Mouse (Mus musculus): ENCODE measurements around the gene Hivep2.
A peak's percentile ranks its signal among the peaks of the same experiment; 100 is the strongest.

Gene Hivep2

DNA sequence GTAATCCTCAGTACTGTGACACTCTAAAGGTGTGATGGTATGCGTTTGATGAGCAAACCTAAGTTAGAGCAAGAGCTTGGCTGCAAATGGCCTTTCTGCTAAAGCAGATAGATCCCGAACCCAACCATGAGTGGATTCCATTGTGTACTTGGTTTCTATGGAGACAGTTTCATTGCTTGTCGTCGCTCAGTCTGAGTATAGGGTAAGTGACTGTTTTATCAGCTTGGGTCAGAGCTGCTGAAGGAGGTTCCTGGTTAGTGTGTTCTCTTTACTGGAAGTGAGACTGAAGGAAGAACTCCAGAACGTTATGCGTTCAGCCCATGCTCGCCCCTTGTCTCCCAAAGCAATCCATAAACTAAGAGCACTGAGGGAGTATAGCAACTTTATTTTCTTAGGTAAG is 54.4 kb downstream of the Hivep2 start:
- DNase-seq (ENCODE audit: low read depth, low spot score) = no peak

GRCm38 (mm10) chr10:14024971-14025370 is 59.1 kb downstream of the Hivep2 start:
- DNase-seq (ENCODE audit: low read depth, low spot score) = no peak

GRCm38 (mm10) chr10:14027751-14028150 is 61.9 kb downstream of the Hivep2 start:
- no peak for DNase-seq (ENCODE audit: low read depth, low spot score)

DNA sequence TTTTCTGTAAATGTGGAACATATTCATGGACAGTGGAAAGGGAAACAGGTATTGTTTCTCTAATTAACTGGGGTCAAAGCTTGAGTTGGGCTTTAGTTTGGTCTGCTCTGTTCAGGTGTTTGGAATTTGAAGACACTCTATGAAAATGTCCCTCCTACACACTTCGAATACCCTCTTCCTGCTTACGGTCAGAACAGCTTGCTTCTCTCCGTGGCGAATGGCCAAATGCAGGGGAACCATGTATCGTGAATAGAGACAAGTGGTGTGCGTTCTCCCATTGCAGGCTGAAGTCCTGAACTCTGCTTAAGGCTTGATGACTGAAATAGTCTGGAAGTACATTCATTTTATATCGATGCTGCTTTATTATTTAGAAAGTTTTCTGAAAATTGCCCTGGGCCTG is 63.1 kb downstream of the Hivep2 start:
- no peak for DNase-seq (ENCODE audit: low read depth, low spot score)

DNA sequence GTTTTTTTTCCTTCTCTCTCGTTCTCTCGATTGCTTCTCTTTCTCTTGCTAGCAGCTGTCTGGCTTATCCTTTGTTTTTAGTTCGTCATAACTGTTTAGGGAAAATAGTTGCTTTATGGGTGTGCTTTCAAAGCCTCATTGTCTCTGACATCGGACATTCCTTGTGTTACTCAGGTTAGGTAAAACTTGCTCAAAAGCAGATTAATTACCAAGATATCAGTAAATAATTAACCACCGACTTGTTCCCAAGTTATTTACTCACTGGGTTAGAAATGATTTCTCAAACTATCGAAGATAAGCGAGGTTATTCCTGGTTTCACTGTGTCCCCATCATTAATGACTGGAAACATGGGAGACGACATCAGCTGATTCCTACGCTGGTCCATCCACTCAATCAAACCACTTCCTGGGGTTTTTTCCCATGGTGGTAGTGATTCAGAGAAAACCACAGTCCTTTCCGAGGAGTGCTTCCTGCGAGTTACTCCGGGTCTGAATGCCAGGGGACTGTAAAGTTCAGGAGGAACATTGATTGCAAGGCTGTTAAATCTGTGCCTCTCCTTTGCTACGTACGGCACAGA is 64.7 kb downstream of the Hivep2 start:
- no peak for DNase-seq (ENCODE audit: low read depth, low spot score)

DNA sequence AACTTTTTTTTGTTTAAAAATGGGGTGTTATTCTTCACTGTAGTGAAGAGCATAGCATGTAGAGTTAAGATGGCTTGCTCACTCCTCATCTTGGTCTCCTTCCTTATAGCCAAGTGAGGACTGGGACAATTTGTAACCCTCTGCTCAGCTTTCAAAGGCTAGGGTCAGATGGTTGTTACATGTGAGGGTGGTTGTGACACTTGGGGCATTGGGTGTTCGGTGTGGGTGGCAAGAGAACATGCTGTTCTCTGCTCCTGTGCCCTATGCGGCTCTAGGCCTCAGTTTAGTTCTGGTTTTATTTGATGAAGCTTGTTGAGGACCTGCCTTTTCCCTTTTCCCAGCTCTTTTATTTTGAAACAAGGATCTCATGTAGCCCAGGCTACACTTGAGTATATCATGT is 66.7 kb downstream of the Hivep2 start:
- DNase-seq (ENCODE audit: low read depth, low spot score) = no peak

DNA sequence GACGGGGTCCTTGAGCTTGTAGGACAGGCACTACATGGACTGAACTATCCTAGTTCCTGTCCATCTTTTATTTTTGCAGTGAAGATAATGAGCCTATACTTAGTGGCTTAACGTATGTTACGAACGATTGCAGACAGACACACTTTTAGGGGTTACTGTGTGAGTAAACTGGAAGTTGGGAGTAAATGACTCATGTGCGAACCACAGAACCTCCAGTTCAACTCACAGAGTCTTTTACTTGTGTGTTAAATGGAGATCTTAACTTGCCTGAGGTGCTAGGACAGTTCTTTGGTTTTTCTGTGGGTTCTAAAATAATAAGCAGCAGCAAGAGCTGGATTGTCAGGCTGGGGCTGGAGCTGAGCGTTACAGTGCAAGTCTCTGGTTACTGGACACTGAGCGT is 68.2 kb downstream of the Hivep2 start:
- no peak for DNase-seq (ENCODE audit: low read depth, low spot score)

- no peak for DNase-seq (ENCODE audit: low read depth, low spot score)
Observed at GRCm38 (mm10) chr10:14034790-14035189, 68.9 kb downstream of the Hivep2 start.

- no peak for DNase-seq (ENCODE audit: low read depth, low spot score)
Observed at GRCm38 (mm10) chr10:14035607-14036006, 69.7 kb downstream of the Hivep2 start.

DNA sequence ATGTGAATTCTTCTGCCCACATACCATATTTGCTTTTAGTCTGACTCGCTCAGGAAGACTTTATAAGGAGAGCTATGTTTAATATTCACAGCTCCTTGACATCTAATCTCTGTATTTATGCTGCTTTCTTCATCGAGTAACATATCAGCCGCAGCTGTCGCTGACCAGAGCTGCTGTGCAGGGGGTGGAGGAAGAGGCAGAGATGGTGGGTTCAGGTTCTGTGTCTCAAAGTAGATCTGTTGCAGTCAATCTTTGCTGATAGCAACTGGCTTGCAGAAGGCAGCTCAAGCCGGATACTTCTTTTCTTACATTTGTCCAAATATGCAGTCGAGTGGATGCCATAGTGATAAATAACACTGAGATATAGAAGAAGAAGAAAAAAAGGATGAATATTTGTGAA is 70.6 kb downstream of the Hivep2 start:
- DNase-seq (ENCODE audit: low read depth, low spot score) = no peak

- DNase-seq (ENCODE audit: low read depth, low spot score) = no peak
Observed at GRCm38 (mm10) chr10:14037977-14038489, 72.2 kb downstream of the Hivep2 start.

DNA sequence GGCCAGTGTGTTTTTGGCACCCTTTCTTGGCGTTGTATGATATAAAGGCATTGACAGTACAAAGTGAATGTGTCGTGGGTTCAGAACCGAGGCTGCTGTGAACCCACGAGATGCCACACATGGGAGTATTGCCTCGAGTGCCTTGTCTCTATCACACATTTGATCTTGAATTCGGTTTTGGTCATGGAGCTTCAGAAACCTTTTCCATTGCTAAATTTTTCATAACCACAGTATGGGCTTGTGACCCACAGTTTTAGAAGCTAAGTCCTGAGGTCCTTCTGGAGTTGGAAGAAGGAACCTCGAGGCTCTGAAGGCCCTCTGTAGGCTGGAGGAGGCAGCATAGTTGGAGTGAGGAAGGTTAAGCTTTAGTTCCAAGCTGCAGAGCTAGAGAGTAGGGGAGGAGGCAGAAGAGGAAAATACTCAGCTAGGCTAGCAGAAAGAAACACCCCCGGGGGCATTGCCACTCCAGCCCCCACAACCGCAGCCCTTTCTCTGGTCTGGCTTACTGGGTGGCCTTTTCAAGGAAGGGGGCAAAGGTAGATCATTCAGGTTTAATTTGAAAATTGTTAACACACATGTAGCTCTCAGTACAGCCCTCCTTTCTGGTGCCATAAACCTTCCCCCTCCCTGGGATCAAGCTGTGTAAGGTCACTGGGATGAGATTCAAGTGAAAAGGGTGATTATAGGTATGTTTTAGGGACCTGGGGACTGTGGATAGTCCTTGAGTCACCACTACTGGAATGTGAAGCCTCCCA is 75.0 kb downstream of the Hivep2 start:
- DNase-seq (ENCODE audit: low read depth, low spot score) = peak; percentile 40

GRCm38 (mm10) chr10:14041606-14042005 is 75.7 kb downstream of the Hivep2 start:
- no peak for DNase-seq (ENCODE audit: low read depth, low spot score)

DNA sequence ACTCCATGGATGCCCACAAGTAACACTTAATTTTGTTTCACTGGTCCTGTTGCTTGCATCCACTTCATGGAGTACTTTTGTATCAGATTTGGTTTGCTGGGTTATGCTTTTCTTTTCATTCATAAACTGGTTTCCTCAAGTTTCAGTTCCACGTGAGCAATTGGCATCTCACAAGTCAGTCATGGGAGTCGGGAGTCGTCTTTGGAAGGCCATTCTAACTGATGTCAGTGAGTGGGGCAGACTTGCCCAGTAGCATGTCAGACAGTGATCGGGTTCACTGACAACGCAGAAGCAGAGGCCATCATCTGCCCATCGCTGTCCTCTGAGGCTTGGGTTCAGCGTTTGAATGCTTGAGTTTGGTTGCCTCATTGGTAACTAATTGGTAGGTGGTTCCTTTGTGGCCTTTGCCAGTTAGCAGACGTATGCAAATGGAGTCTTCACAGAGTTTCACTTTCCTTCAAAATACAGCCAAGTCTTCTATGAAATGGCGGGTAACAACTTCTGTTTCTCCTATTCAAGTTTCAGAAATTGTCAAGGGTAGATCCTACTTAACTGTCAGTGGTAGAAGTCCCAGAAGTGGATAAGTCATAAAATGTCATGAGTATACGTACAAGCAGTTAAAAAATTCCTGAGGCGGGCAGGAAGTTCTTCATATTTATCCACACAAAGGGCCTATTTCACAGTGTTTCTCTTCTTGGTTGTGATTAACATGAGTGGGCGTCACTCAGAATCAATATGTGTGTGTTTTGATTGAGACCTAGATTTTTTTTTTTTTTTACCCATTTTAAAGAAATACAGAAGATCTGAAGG is 76.9 kb downstream of the Hivep2 start:
- peak; percentile 73 for DNase-seq (ENCODE audit: low read depth, low spot score)

GRCm38 (mm10) chr10:14043349-14043710 is 77.5 kb downstream of the Hivep2 start:
- DNase-seq (ENCODE audit: low read depth, low spot score) = peak; percentile 61

DNA sequence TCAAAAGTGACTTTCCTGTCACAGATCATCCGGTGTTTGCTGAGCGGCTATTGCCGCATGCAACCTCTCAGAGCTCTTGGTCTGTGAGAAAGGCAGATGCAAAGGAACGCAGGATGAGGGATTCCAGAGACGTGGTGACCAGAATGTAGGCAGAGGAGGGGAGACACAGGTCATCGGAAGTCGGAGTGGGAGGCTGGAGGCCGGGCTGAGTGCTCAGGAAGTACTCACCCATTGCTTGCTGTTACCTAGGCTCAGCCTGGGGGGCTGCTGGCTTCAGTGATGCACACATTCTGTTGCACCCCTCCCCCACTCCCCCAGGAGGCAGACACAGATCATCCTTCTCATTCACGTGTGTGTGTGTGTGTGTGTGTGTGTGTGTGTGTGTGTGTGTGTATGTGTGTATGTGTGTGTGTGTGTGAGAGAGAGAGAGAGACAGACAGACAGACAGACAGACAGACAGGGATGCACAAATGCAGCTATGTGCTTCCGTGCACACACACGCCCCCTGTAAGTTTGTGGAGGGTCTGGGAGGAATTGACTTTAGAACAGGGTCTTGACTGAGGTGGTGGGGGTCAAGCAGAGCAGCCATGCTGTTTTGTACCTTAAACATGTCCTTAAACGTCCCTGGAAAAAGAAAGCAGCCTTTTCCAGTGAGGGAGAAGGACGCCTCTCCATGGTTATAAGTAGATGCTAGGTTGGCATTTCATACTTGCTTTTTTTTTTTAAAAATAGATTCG is 78.3 kb downstream of the Hivep2 start:
- DNase-seq (ENCODE audit: low read depth, low spot score) = peak; percentile 71

GRCm38 (mm10) chr10:14044783-14045392 is 79.0 kb downstream of the Hivep2 start:
- DNase-seq (ENCODE audit: low read depth, low spot score) = peak; percentile 68

GRCm38 (mm10) chr10:14045745-14046144 is 79.9 kb downstream of the Hivep2 start:
- DNase-seq (ENCODE audit: low read depth, low spot score) = peak; percentile 84

GRCm38 (mm10) chr10:14046171-14046651 is 80.3 kb downstream of the Hivep2 start:
- peak; percentile 71 for DNase-seq (ENCODE audit: low read depth, low spot score)

GRCm38 (mm10) chr10:14046935-14047334 is 81.1 kb downstream of the Hivep2 start:
- DNase-seq (ENCODE audit: low read depth, low spot score) = peak; percentile 79

DNA sequence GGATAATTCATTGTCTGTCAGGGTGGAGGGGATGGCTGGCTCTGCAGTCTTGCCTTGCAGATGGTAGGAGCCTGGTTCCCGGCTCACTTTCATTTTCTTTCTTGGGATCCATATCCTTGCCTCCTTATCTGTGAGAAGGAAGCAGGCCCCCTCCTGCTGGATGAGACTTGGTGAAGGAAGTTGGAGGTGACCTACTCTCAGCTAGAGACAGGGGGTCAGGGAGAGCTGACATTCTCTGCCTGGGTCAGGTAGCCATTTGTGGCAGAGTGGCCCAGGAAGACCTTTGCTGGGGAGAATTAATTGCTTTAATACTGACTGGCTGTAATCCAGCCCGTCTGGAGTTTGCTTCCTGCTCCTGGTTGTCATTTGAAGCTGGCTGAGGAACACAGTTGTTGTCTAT is 81.8 kb downstream of the Hivep2 start:
- peak; percentile 12 for DNase-seq (ENCODE audit: low read depth, low spot score)
